13 mouse cellular contexts compared by ENCODE assay signal in the genomic region with DNA sequence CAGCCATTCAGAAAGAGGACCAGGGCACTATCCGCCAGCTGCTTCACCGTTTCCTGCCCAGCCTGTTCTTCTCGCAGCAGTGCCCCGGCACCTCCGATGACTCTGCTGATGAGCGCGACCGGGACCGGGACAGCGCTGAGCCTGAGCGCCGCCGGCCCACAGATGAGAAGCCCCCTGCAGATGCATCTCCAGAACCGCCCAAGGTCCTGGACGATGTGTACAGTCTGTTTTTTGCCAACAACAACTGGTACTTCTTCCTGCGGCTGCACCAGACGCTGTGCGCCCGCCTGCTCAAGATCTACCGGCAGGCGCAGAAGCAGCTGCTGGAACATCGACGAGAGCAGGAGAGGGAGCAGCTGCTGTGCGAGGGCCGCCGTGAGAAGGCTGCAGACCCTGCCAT.
"Had no signal": no experiment of that assay in that cellular context is flagged by ENCODE, and none has a peak within 500 bp of the region (broad histone marks: within the 10 kb centered on the region; RNA-seq: fewer than 3 reads in every experiment).

No protein-coding gene starts in this region.

- H3K9ac ChIP-seq: intestine, embryonic 15.5 days; limb, embryonic 12.5 days; lung, embryonic 15.5 days; neural tube, embryonic 15.5 days had no signal

- H3K9me3 ChIP-seq: intestine, embryonic 15.5 days; limb, embryonic 12.5 days; lung, embryonic 15.5 days; neural tube, embryonic 15.5 days had no signal

- H3K4me2 ChIP-seq: intestine, embryonic 15.5 days; limb, embryonic 12.5 days; lung, embryonic 15.5 days; neural tube, embryonic 15.5 days had no signal

- H3K27ac ChIP-seq: intestine, embryonic 15.5 days; kidney, postnatal 0 days; limb, embryonic 12.5 days; lung, embryonic 15.5 days; neural tube, embryonic 15.5 days had no signal

- ATAC-seq: intestine, embryonic 15.5 days had no signal

- H3K4me3 ChIP-seq: intestine, embryonic 15.5 days; limb, embryonic 12.5 days; lung, embryonic 15.5 days; myocyte; neural tube, embryonic 15.5 days had no signal

- H3K4me1 ChIP-seq: intestine, embryonic 15.5 days; limb, embryonic 12.5 days; lung, embryonic 15.5 days; neural tube, embryonic 15.5 days had no signal

- DNase-seq: kidney, adult 2 months; kidney, postnatal 36 days; layer of hippocampus, adult 9-11 months; midbrain, embryonic 14.5 days; right cerebral cortex, adult 18-20 months; spleen, adult 18-20 months; thymus, postnatal 25 days had no signal

- H3K27me3 ChIP-seq: intestine, embryonic 15.5 days; limb, embryonic 12.5 days; lung, embryonic 15.5 days; neural tube, embryonic 15.5 days had no signal
